ENCODE assay signal across 9 mouse cellular contexts in genomic region chr7:109600702-109601101, GRCm38 (mm10).
DNase-seq lines count a peak whose midpoint lies in the region; ATAC-seq and TF ChIP-seq lines count a peak whose summit lies in the region.
"Had no signal": no experiment of that assay in that cellular context is flagged by ENCODE, and none has a peak within 500 bp of the region (broad histone marks: within the 10 kb centered on the region; RNA-seq: fewer than 3 reads in every experiment).

No protein-coding gene starts in this region.

- intact Hi-C loops in gastrocnemius, postnatal 14 days (cut with DNase I; ENCODE audit: low total_unique reads) = no loop called here

- TF ChIP-seq CTCF in kidney, postnatal 0 days (IDR thresholded peaks at IDR 0.05; ENCODE audit: low read depth) = no peak

- ATAC-seq in kidney, embryonic 14.5 days (ENCODE audit: low FRiP score, low TSS enrichment) = no peak
- ATAC-seq in kidney, postnatal 0 days (replicated peaks; ENCODE audit: low FRiP score, low read depth) = peak; percentile 59; the same call in 1 of the 2 replicates
- ATAC-seq in forebrain, embryonic 11.5 days (replicated peaks; ENCODE audit: low FRiP score) = no peak

- H3K36me3 ChIP-seq in kidney, embryonic 14.5 days (ENCODE audit: control insufficient read depth, insufficient read depth, low read length) = no peaks in the 10 kb centered on the region
- H3K36me3 ChIP-seq in kidney, postnatal 0 days (ENCODE audit: insufficient read depth, low read length) = no peaks in the 10 kb centered on the region
- H3K36me3 ChIP-seq in forebrain, embryonic 11.5 days (ENCODE audit: control insufficient read depth, insufficient read depth, low read length) = no peaks in the 10 kb centered on the region

- WGBS in kidney, embryonic 14.5 days = 33% methylated on average over 3 of the region's 3 CpGs
- WGBS in kidney, postnatal 0 days = 38% methylated on average over 3 of the region's 3 CpGs
- WGBS in forebrain, embryonic 11.5 days = 84% methylated on average over 3 of the region's 3 CpGs

- DNase-seq in kidney, adult 11 months = peak; percentile 59
- DNase-seq in gastrocnemius, postnatal 14 days = peak; percentile 59
- no peak for DNase-seq in kidney, postnatal 0 days (ENCODE audit: low spot score)
- DNase-seq in skeletal muscle tissue, adult 2 months (ENCODE audit: low read depth, low spot score) = peak; percentile 76
- no peak for DNase-seq in right cerebral cortex, postnatal 25 days
- no peak for DNase-seq in forebrain, embryonic 11.5 days (ENCODE audit: low spot score)
- no peak for DNase-seq in cerebellum, postnatal 14 days
- DNase-seq: cerebellum, adult 9-10 months had no signal

- H3K9ac ChIP-seq in kidney, embryonic 14.5 days (ENCODE audit: low read depth, low read length) = no peak overlapping the region
- H3K9ac ChIP-seq in kidney, postnatal 0 days (ENCODE audit: low read depth, low read length) = no peak overlapping the region
- H3K9ac ChIP-seq in forebrain, embryonic 11.5 days (ENCODE audit: low read length) = no peak overlapping the region

- H3K9me3 ChIP-seq in kidney, embryonic 14.5 days (ENCODE audit: control insufficient read depth, low read length) = no peaks in the 10 kb centered on the region
- H3K9me3 ChIP-seq in kidney, postnatal 0 days (replicated peaks; ENCODE audit: low read length) = no peaks in the 10 kb centered on the region
- no peaks in the 10 kb centered on the region for H3K9me3 ChIP-seq in forebrain, embryonic 11.5 days (ENCODE audit: control insufficient read depth, low read length)

- H3K4me1 ChIP-seq in kidney, embryonic 14.5 days (ENCODE audit: control insufficient read depth, insufficient read depth, low read length) = no peaks in the 10 kb centered on the region
- no peaks in the 10 kb centered on the region for H3K4me1 ChIP-seq in kidney, postnatal 0 days (replicated peaks; ENCODE audit: insufficient read depth, low read length)
- H3K4me1 ChIP-seq in forebrain, embryonic 11.5 days (replicated peaks; ENCODE audit: control insufficient read depth, insufficient read depth, low read length) = no peaks in the 10 kb centered on the region

- no peak overlapping the region for H3K4me3 ChIP-seq in kidney, embryonic 14.5 days (ENCODE audit: low read length)
- no peak overlapping the region for H3K4me3 ChIP-seq in kidney, postnatal 0 days (replicated peaks; ENCODE audit: low read depth, low read length)
- no peak overlapping the region for H3K4me3 ChIP-seq in forebrain, embryonic 11.5 days (ENCODE audit: low read depth, low read length)

- no peak overlapping the region for H3K27ac ChIP-seq in kidney, embryonic 14.5 days (ENCODE audit: low read depth, low read length)
- no peak overlapping the region for H3K27ac ChIP-seq in kidney, postnatal 0 days
- no peak overlapping the region for H3K27ac ChIP-seq in forebrain, embryonic 11.5 days (ENCODE audit: low read depth, low read length)

- no peaks in the 10 kb centered on the region for H3K27me3 ChIP-seq in kidney, embryonic 14.5 days (ENCODE audit: control insufficient read depth, insufficient read depth, low read length)
- no peaks in the 10 kb centered on the region for H3K27me3 ChIP-seq in kidney, postnatal 0 days (ENCODE audit: insufficient read depth, low read length)
- no peaks in the 10 kb centered on the region for H3K27me3 ChIP-seq in forebrain, embryonic 11.5 days (ENCODE audit: control insufficient read depth, insufficient read depth, low read length)

- H3K4me2 ChIP-seq in kidney, embryonic 14.5 days (replicated peaks; ENCODE audit: low read depth, low read length) = no peak overlapping the region
- H3K4me2 ChIP-seq in kidney, postnatal 0 days (ENCODE audit: low read length) = no peak overlapping the region
- no peak overlapping the region for H3K4me2 ChIP-seq in forebrain, embryonic 11.5 days (ENCODE audit: low read depth, low read length, severe bottlenecking)

Comparison
In these comparisons a context has a peak if more than half of its experiments do, and no peak if none do; other contexts are left out.
1. DNase-seq: peak in kidney, adult 11 months (single experiment), gastrocnemius, postnatal 14 days (single experiment) and skeletal muscle tissue, adult 2 months (single experiment); none in kidney, postnatal 0 days (single experiment), right cerebral cortex, postnatal 25 days (single experiment), forebrain, embryonic 11.5 days (single experiment) and cerebellum, postnatal 14 days (0 of 2).